Mouse (Mus musculus) cerebellum, adult 2 months (tissue): ENCODE measurements around the gene Ccnl2. TPM values are rescaled to one million over a fixed set of nuclear protein-coding genes. Genes with fewer than 3 reads are reported as not detected.

ENCODE experiments used
- DNase-seq, 2 experiments: peaks; one replicate each; pipeline ENCODE4 v3.0.0; 2021
- H3K27ac ChIP-seq: fragments of 200-500 bp; 2 replicates; pipeline ENCODE4 v1.5.1; 2012; ENCODE audit warnings: low read length, control low read depth, inconsistent platforms; ENCODE audit not compliant: insufficient read depth
- H3K27me3 ChIP-seq: fragments of 200-500 bp; 2 replicates; pipeline ENCODE4 v1.6.1; 2012; ENCODE audit warnings: inconsistent platforms, mild to moderate bottlenecking, low read length, moderate library complexity; ENCODE audit not compliant: control insufficient read depth, insufficient read depth
- H3K4me1 ChIP-seq: fragments of 200-500 bp; 2 replicates; pipeline ENCODE4 v1.6.1; 2011; ENCODE audit warnings: low read length; ENCODE audit not compliant: control insufficient read depth, insufficient read depth
- H3K4me3 ChIP-seq: fragments of 200-500 bp; replicated peaks from 2 replicates; pipeline ENCODE3; 2011; ENCODE audit warnings: mild to moderate bottlenecking, low read depth, low read length, control low read depth; ENCODE audit not compliant: insufficient read depth
- CTCF ChIP-seq: fragments of 200-500 bp; IDR thresholded peaks from 2 replicates; pipeline ENCODE4 v1.5.1; 2011; ENCODE audit warnings: low read depth, mild to moderate bottlenecking, control low read depth, low read length, moderate library complexity, borderline replicate concordance; ENCODE audit not compliant: insufficient read depth
- POLR2A ChIP-seq: fragments of 200-500 bp; IDR thresholded peaks from 2 replicates; pipeline ENCODE4 v1.6.1; 2011; ENCODE audit warnings: low read length, control low read depth, borderline replicate concordance; ENCODE audit not compliant: insufficient read depth
- WGBS: fragments of 180-500 bp; shearing (Covaris S2); methylation state at CpG from one replicate; pipeline ENCODE4 v1.1.7; 2018; 5-methylcytosine and 5-hydroxymethylcytosine counted together
- polyA plus RNA-seq: library from polyadenylated mRNA; depleted of rRNA; stranded (reverse); fragments of >200 nt; gene quantifications from 2 replicates; pipeline ENCODE4 v1.2.3, GENCODE M21; 2012

The Ccnl2 gene
- polyA plus RNA-seq, 1 experiment = 171 TPM

GRCm38 (mm10) chr4:155817533-155817932 is 5.2 kb downstream of the Ccnl2 start:
- 64% methylated on average over 4 of the region's 4 CpGs for WGBS
- DNase-seq = no peak
- Histone ChIP-seq H3K4me1 (peaks cover 6% of the 10 kb centered on the region; the same call in 1 of the 2 replicates), H3K27me3 (no peaks in the 10 kb centered on the region), H3K4me3 (no peak overlapping the region), H3K27ac (no peak overlapping the region)
- TF ChIP-seq CTCF = no peak
- TF ChIP-seq POLR2A = no peak

- TF ChIP-seq CTCF = no peak
- TF ChIP-seq POLR2A = no peak
- Histone ChIP-seq H3K27ac (no peak overlapping the region), H3K27me3 (no peaks in the 10 kb centered on the region), H3K4me3 (no peak overlapping the region), H3K4me1 (no peaks in the 10 kb centered on the region)
- DNase-seq = no peak
- 65% methylated on average over 7 of the region's 7 CpGs for WGBS
These were observed 8.7 kb downstream of the Ccnl2 start for GRCm38 (mm10) chr4:155821025-155821424.

DNA sequence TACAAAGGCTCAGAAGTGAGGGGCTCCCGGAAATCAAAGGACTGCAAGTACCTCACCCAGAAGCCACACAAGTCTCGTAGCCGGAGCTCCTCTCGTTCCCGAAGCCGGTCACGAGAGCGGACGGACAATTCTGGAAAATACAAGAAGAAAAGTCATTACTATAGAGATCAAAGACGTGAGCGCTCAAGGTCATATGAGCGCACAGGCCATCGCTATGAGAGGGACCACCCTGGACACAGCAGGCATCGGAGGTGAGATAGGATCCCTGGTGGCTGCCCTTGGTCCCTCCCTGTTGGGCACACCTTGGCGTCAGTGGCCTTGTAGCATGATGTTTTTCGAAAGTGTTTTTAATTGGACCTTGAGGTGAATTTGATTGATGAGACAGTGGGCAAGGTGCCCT is 11.2 kb downstream of the Ccnl2 start:
- Histone ChIP-seq H3K27ac (no peak overlapping the region), H3K27me3 (no peaks in the 10 kb centered on the region), H3K4me3 (no peak overlapping the region), H3K4me1 (no peaks in the 10 kb centered on the region)
- no peak for DNase-seq
- TF ChIP-seq CTCF (no peak), POLR2A (no peak)
- 95% methylated on average over 16 of the region's 16 CpGs for WGBS

DNA sequence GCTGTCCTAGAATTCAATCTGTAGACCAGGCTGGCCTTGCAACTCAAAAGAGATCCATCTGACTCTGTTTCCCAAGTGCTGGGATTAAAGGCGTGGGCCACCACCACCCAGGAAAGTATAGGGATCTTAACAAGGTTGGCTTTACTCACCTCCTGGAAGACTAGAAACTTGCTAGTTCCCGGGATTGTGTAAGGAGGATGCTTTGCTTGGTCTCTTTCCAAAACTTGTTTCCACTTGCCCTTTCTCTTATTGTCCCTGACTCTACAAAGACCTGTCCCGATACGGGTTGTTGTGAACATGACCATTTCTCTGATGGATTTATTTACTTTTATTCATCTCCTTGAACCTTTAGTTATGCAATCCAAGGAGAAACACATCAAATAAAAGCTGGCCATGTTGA is 17.6 kb downstream of the Ccnl2 start:
- WGBS = 92% methylated on average over 4 of the region's 4 CpGs
- Histone ChIP-seq H3K4me3 (no peak overlapping the region), H3K27ac (no peak overlapping the region), H3K4me1 (peaks cover 8% of the 10 kb centered on the region), H3K27me3 (no peaks in the 10 kb centered on the region)
- no peak for DNase-seq
- TF ChIP-seq CTCF = no peak
- no peak for TF ChIP-seq POLR2A

GRCm38 (mm10) chr4:155830596-155830995 is 18.3 kb downstream of the Ccnl2 start:
- Histone ChIP-seq H3K4me3 (peak overlapping the region; percentile 14), H3K4me1 (peaks cover 8% of the 10 kb centered on the region), H3K27me3 (no peaks in the 10 kb centered on the region), H3K27ac (no peak overlapping the region)
- TF ChIP-seq CTCF (no peak), POLR2A (no peak)
- 48% methylated on average over 8 of the region's 8 CpGs for WGBS
- DNase-seq = no peak

GRCm38 (mm10) chr4:155831205-155831766 is 19.0 kb downstream of the Ccnl2 start, which contains the start of gene Aurkaip1:
Gene Aurkaip1, plus strand, starts transcription at chr4:155831272.
- Histone ChIP-seq H3K27me3 (no peaks in the 10 kb centered on the region), H3K4me3 (peak within 1 kb of the TSS; percentile 83), H3K4me1 (peaks cover 8% of the 10 kb centered on the region), H3K27ac (peak within 1 kb of the TSS; percentile 44)
- peak; percentile 95 to 97 for DNase-seq
- WGBS = under 1% methylated on average over 49 of the region's 49 CpGs
- peak; percentile 73; the same call in 1 of the 2 replicates for TF ChIP-seq POLR2A
- peak; percentile 82 for TF ChIP-seq CTCF

GRCm38 (mm10) chr4:155831831-155832230 is 19.5 kb downstream of the Ccnl2 start:
- WGBS = under 1% methylated on average over 25 of the region's 25 CpGs
- H3K27ac ChIP-seq = peak overlapping the region; percentile 44
- DNase-seq = no peak
- no peaks in the 10 kb centered on the region for H3K27me3 ChIP-seq
- H3K4me1 ChIP-seq = peaks cover 8% of the 10 kb centered on the region
- peak overlapping the region; percentile 83 for H3K4me3 ChIP-seq
- TF ChIP-seq POLR2A = no peak
- no peak for TF ChIP-seq CTCF

DNA sequence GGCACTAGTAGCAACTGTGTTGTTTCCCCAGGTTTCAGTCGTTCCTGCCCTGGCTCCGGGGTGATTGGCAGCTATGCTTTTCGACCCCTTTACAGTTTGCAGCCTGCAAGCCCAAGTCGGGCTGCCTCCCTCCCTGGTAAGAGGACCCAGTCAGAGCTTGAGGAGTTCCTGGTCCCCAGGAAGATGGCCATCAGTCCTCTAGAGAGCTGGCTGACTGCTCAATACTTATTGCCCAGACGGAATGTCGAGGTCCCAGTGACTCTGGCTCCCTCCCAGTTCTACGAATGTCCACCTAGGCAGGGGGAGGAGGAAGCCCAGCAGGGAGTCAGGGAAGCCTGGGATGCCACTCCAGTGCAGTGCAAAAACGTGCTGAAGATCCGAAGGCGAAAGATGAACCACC is 20.0 kb downstream of the Ccnl2 start:
- 34% methylated on average over 10 of the region's 10 CpGs for WGBS
- no peak overlapping the region for H3K27ac ChIP-seq
- TF ChIP-seq POLR2A (no peak), CTCF (no peak)

GRCm38 (mm10) chr4:155833234-155833633 is 20.9 kb downstream of the Ccnl2 start:
- no peak for TF ChIP-seq POLR2A
- no peak for TF ChIP-seq CTCF
- Histone ChIP-seq H3K27ac (no peak overlapping the region), H3K27me3 (no peaks in the 10 kb centered on the region), H3K4me3 (no peak overlapping the region), H3K4me1 (peaks cover 12% of the 10 kb centered on the region)
- no peak for DNase-seq
- 87% methylated on average over 4 of the region's 4 CpGs for WGBS

More for the DNA sequence above, 20.0 kb downstream of the Ccnl2 start:
- DNase-seq = no peak
- no peaks in the 10 kb centered on the region for H3K27me3 ChIP-seq
- peaks cover 8% of the 10 kb centered on the region for H3K4me1 ChIP-seq
- peak overlapping the region; percentile 83 for H3K4me3 ChIP-seq
